Mouse (Mus musculus): ENCODE data around the gene Gm49368.

DNA sequence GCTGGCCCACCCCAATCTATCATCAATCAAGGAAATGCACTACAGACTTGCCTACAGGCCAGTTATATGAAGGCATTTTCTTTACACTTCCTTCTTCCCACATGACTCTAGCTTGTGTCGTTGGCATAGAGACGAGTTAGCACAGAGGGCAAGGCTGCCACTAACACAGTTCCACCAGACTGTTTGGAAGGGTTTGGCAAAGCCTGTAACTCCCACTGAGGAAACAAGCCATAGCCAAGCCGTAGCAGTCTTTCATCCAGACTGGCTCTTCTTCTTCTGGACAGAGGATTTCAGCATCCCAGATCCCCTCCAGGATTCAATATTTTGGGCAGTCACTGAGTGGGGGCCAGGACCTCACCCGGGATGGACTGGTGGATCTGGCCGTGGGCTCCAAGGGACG, 77.1 kb downstream of the Gm49368 start:
- TF ChIP-seq POLR2A (IDR thresholded peaks at IDR 0.05; ENCODE audit: borderline replicate concordance, insufficient read depth, low read length) (no peak), CTCF (IDR thresholded peaks at IDR 0.05; ENCODE audit: borderline replicate concordance, insufficient read depth, low read depth, low read length) (no peak)
